Mouse (Mus musculus) MEL (cell line): ENCODE data around the gene Myo7a. TPM values are rescaled to one million over a fixed set of nuclear protein-coding genes. Genes with fewer than 3 reads are reported as not detected.

Experiments
- DNase-seq: peaks from one replicate; pipeline ENCODE4 v3.0.0; 2011; ENCODE audit warnings: low read depth, low spot score
- H3K27ac ChIP-seq: 2 replicates; pipeline ENCODE4 v1.5.1; 2012; ENCODE audit warnings: low read depth, mild to moderate bottlenecking, control low read depth, low read length, moderate library complexity; ENCODE audit not compliant: control insufficient read depth
- H3K27me3 ChIP-seq, 2 experiments: fragments of 150-350 bp in 1 of 2; sonication (generic) in 1 of 2; 2 replicates each; pipeline ENCODE4 v1.6.1; 2012; ENCODE audit warnings: low read length in 2 of 2, mild to moderate bottlenecking in 2 of 2, improper control_type of control experiment in 1 of 2, moderate library complexity in 1 of 2; ENCODE audit not compliant: insufficient read depth in 2 of 2, control insufficient read depth in 1 of 2
- H3K36me3 ChIP-seq, 2 experiments: 2 replicates each; pipeline ENCODE4 v1.6.1; 2012 to 2014; ENCODE audit warnings: low read length in 2 of 2, improper control_type of control experiment in 1 of 2, inconsistent platforms in 1 of 2, mild to moderate bottlenecking in 1 of 2; ENCODE audit not compliant: insufficient read depth in 2 of 2, control insufficient read depth in 1 of 2
- H3K4me1 ChIP-seq, 2 experiments: fragments of 150-350 bp in 1 of 2; sonication (generic) in 1 of 2; 2 replicates each; pipeline ENCODE4 v1.6.1; 2012; ENCODE audit warnings: low read length in 2 of 2, improper control_type of control experiment in 1 of 2, mild to moderate bottlenecking in 1 of 2; ENCODE audit not compliant: insufficient read depth in 2 of 2, control insufficient read depth in 1 of 2
- H3K4me3 ChIP-seq, 2 experiments: fragments of 150-350 bp in 1 of 2; sonication (generic) in 1 of 2; 2 replicates each; pipeline ENCODE4 v1.5.1; 2012; ENCODE audit warnings: low read depth in 2 of 2, low read length in 2 of 2, mild to moderate bottlenecking in 2 of 2, moderate library complexity in 2 of 2, control low read depth in 1 of 2, improper control_type of control experiment in 1 of 2; ENCODE audit not compliant: control insufficient read depth in 1 of 2, insufficient read depth in 1 of 2
- H3K79me2 ChIP-seq: 2 replicates; pipeline ENCODE4 v1.6.1; 2012; ENCODE audit warnings: mild to moderate bottlenecking, low read length, moderate library complexity; ENCODE audit not compliant: control insufficient read depth, poor library complexity, insufficient read depth
- H3K9ac ChIP-seq: 2 replicates; pipeline ENCODE4 v1.6.1; 2012; ENCODE audit warnings: low read depth, mild to moderate bottlenecking, control low read depth, low read length, moderate library complexity; ENCODE audit not compliant: control insufficient read depth, poor library complexity, severe bottlenecking
- H3K9me3 ChIP-seq: fragments of 150-350 bp; sonication (generic); replicated peaks from 2 replicates; pipeline ENCODE4 v1.6.1; 2012; ENCODE audit warnings: mild to moderate bottlenecking, low read length, improper control_type of control experiment, moderate library complexity; ENCODE audit not compliant: insufficient read depth
- CTCF ChIP-seq, 3 experiments: IDR thresholded peaks in 2 of 3; conservative IDR thresholded peaks in 1 of 3; 2 replicates each; pipeline ENCODE4 v1.5.1; 2011 to 2012; ENCODE audit warnings: low read length in 3 of 3, low read depth in 2 of 3, mild to moderate bottlenecking in 2 of 3, improper control_type of control experiment in 1 of 3, inconsistent platforms in 1 of 3, mixed read lengths in 1 of 3, moderate library complexity in 1 of 3; ENCODE audit not compliant: control insufficient read depth in 1 of 3, insufficient read depth in 1 of 3, poor library complexity in 1 of 3, severe bottlenecking in 1 of 3
- E2F4 ChIP-seq: IDR thresholded peaks from 2 replicates; pipeline ENCODE4 v1.6.1; 2011; ENCODE audit warnings: low read depth, low read length, improper control_type of control experiment, borderline replicate concordance
- ETS1 ChIP-seq: IDR thresholded peaks from 2 replicates; pipeline ENCODE4 v1.6.1; 2012; ENCODE audit warnings: low read depth, mild to moderate bottlenecking, inconsistent platforms, low read length, improper control_type of control experiment, moderate library complexity
- GATA1 ChIP-seq: IDR thresholded peaks from 2 replicates; pipeline ENCODE4 v1.6.1; 2011; ENCODE audit warnings: low read depth, low read length, improper control_type of control experiment
- HCFC1 ChIP-seq: IDR thresholded peaks from 2 replicates; pipeline ENCODE4 v1.6.1; 2012; ENCODE audit warnings: low read depth, mild to moderate bottlenecking, inconsistent platforms, low read length, improper control_type of control experiment, moderate library complexity
- KAT2A ChIP-seq: conservative IDR thresholded peaks from 2 replicates; pipeline ENCODE4 v1.6.1; 2012; ENCODE audit warnings: low read depth, low read length, improper control_type of control experiment, inconsistent platforms
- MAX ChIP-seq: IDR thresholded peaks from 2 replicates; pipeline ENCODE4 v1.6.1; 2011; ENCODE audit warnings: low read length, improper control_type of control experiment
- MAZ ChIP-seq: IDR thresholded peaks from 2 replicates; pipeline ENCODE4 v1.6.1; 2012; ENCODE audit warnings: low read depth, mild to moderate bottlenecking, inconsistent platforms, low read length, improper control_type of control experiment
- MEF2A ChIP-seq: IDR thresholded peaks from 2 replicates; pipeline ENCODE4 v1.6.1; 2014; ENCODE audit warnings: low read depth, mild to moderate bottlenecking, inconsistent platforms, low read length, improper control_type of control experiment; ENCODE audit not compliant: poor library complexity, insufficient replicate concordance, severe bottlenecking; ENCODE audit errors: extremely low read depth
- MXI1 ChIP-seq: IDR thresholded peaks from 2 replicates; pipeline ENCODE4 v1.6.1; 2011; ENCODE audit warnings: mild to moderate bottlenecking, low read depth, low read length, improper control_type of control experiment
- MYB ChIP-seq: IDR thresholded peaks from 2 replicates; pipeline ENCODE4 v1.6.1; 2011; ENCODE audit warnings: mild to moderate bottlenecking, low read depth, low read length, improper control_type of control experiment
- NRF1 ChIP-seq: IDR thresholded peaks from 2 replicates; pipeline ENCODE4 v1.6.1; 2014; ENCODE audit warnings: low read depth, mild to moderate bottlenecking, inconsistent platforms, low read length, improper control_type of control experiment, moderate library complexity; ENCODE audit not compliant: poor library complexity, insufficient read depth, severe bottlenecking
- POLR2A ChIP-seq, 2 experiments: IDR thresholded peaks; 2 replicates each; pipeline ENCODE4 v1.6.1; 2011 to 2012; ENCODE audit warnings: low read length in 2 of 2, mild to moderate bottlenecking in 2 of 2, control low read depth in 1 of 2, improper control_type of control experiment in 1 of 2, low read depth in 1 of 2, moderate library complexity in 1 of 2; ENCODE audit not compliant: control insufficient read depth in 1 of 2, insufficient read depth in 1 of 2, poor library complexity in 1 of 2
- POLR2AphosphoS2 ChIP-seq: IDR thresholded peaks from 2 replicates; pipeline ENCODE4 v1.6.1; 2011; ENCODE audit warnings: low read length, improper control_type of control experiment
- POLR2AphosphoS5 ChIP-seq: IDR thresholded peaks from 2 replicates; pipeline ENCODE4 v1.6.1; 2012; ENCODE audit warnings: low read depth, borderline replicate concordance, mild to moderate bottlenecking, inconsistent platforms, low read length, moderate library complexity, mixed read lengths
- SIN3A ChIP-seq: IDR thresholded peaks from 2 replicates; pipeline ENCODE4 v1.6.1; 2012; ENCODE audit warnings: low read length, improper control_type of control experiment, inconsistent platforms
- SMC3 ChIP-seq: IDR thresholded peaks from 2 replicates; pipeline ENCODE4 v1.6.1; 2011; ENCODE audit warnings: low read depth, low read length, improper control_type of control experiment
- TAL1 ChIP-seq: IDR thresholded peaks from 2 replicates; pipeline ENCODE4 v1.6.1; 2012; ENCODE audit warnings: mild to moderate bottlenecking, inconsistent platforms, low read length, moderate library complexity, mixed read lengths
- TCF12 ChIP-seq: IDR thresholded peaks from 2 replicates; pipeline ENCODE4 v1.6.1; 2014; ENCODE audit warnings: low read depth, mild to moderate bottlenecking, inconsistent platforms, low read length, improper control_type of control experiment, moderate library complexity
- UBTF ChIP-seq: IDR thresholded peaks from 2 replicates; pipeline ENCODE4 v1.6.1; 2012; ENCODE audit warnings: low read depth, mild to moderate bottlenecking, inconsistent platforms, low read length, improper control_type of control experiment, moderate library complexity, borderline replicate concordance; ENCODE audit not compliant: insufficient read depth
- ZKSCAN1 ChIP-seq: IDR thresholded peaks from 2 replicates; pipeline ENCODE4 v1.6.1; 2012; ENCODE audit warnings: low read depth, mild to moderate bottlenecking, inconsistent platforms, low read length, improper control_type of control experiment, moderate library complexity
- ZMIZ1 ChIP-seq: IDR thresholded peaks from 2 replicates; pipeline ENCODE4 v1.6.1; 2012; ENCODE audit warnings: low read depth, mild to moderate bottlenecking, inconsistent platforms, low read length, improper control_type of control experiment, moderate library complexity
- ZNF384 ChIP-seq: IDR thresholded peaks from 2 replicates; pipeline ENCODE4 v1.6.1; 2012; ENCODE audit warnings: low read depth, mild to moderate bottlenecking, inconsistent platforms, low read length, improper control_type of control experiment
- polyA plus RNA-seq, 2 experiments: library from polyadenylated mRNA; stranded (reverse) in 1 of 2; unstranded in 1 of 2; fragments of >175 nt in 1 of 2; fragments of >200 nt in 1 of 2; gene quantifications; 2 replicates each; pipeline versions ENCODE4 v1.2.1 to v1.2.4; 2012; ENCODE audit warnings: low replicate concordance in 2 of 2, low read depth in 1 of 2; ENCODE audit not compliant: insufficient read length in 2 of 2, insufficient read depth in 1 of 2, missing spikeins in 1 of 2
- total RNA-seq: library from RNA; depleted of rRNA; stranded (reverse); fragments of 300-350 nt; gene quantifications from 2 replicates; pipeline ENCODE4 v1.2.3, GENCODE M21; 2012

The Myo7a gene
- total and polyA plus RNA-seq, 3 experiments: 1.4 to 7.5 TPM; not detected in 1

DNA sequence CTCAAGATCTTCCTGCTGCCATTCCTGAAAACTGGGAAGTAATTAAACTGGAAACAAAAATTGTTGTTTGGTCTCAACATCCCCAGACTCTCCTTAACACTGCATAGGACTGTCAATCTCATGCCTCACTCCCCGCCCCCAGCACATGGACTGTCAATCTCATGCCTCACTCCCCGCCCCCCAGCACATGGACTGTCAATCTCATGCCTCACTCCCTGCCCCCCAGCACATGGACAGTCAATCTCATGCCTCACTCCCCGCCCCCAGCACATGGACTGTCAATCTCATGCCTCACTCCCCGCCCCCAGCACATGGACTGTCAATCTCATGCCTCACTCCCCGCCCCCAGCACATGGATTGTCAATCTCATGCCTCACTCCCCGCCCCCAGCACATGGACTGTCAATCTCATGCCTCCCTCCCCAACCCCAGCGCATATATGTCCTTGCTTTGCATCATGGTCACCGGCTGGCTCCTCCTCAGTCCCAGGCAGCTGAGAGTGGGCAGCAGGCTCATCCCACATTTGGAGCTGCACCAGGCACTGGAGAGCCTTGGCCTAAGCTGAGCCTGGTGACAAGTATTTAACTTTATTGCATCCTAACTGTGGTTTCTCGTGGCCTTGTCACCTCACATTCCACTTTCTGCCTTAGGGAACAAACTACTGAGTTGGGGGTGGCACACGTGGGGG lies 29.5 kb upstream of the Myo7a start:
- H3K36me3 ChIP-seq: no peaks in the 10 kb centered on the region
- TF ChIP-seq MEF2A (no peak), UBTF (no peak), MXI1 (no peak), KAT2A (no peak), NRF1 (no peak), SMC3 (no peak), TCF12 (no peak), GATA1 (no peak), POLR2AphosphoS5 (no peak), POLR2A (IDR thresholded peaks at IDR 0.05; ENCODE audit: control insufficient read depth in 1 of 2, insufficient read depth in 1 of 2, low read depth in 1 of 2, low read length in 2 of 2, poor library complexity in 1 of 2) (no peak), ETS1 (no peak), MAZ (no peak), ZMIZ1 (no peak), HCFC1 (no peak), MAX (no peak), E2F4 (no peak), CTCF (IDR thresholded peaks at IDR 0.05 in 2 of 3, conservative IDR thresholded peaks at IDR 0.05 in 1 of 3; ENCODE audit: control insufficient read depth in 1 of 3, insufficient read depth in 1 of 3, low read depth in 2 of 3, low read length in 3 of 3, poor library complexity in 1 of 3, severe bottlenecking in 1 of 3) (no peak), POLR2AphosphoS2 (no peak), ZKSCAN1 (no peak)
- TF ChIP-seq, all 39 proteins: peak for 0
- H3K27me3 ChIP-seq: no peaks in the 10 kb centered on the region
- no peaks in the 10 kb centered on the region for H3K9me3 ChIP-seq
- peak; percentile 24 for DNase-seq
- H3K79me2 ChIP-seq: no peaks in the 10 kb centered on the region
- H3K27ac ChIP-seq: no peak overlapping the region
- H3K9ac ChIP-seq: no peak overlapping the region
- H3K4me1 ChIP-seq: no peaks in the 10 kb centered on the region
- no peak overlapping the region for H3K4me3 ChIP-seq

GRCm38 (mm10) chr7:98147766-98148165 lies 28.4 kb upstream of the Myo7a start:
- Histone ChIP-seq H3K9ac (no peak overlapping the region), H3K4me3 (no peak overlapping the region), H3K4me1 (no peaks in the 10 kb centered on the region), H3K27me3 (no peaks in the 10 kb centered on the region), H3K9me3 (no peaks in the 10 kb centered on the region), H3K27ac (no peak overlapping the region), H3K79me2 (no peaks in the 10 kb centered on the region), H3K36me3 (no peaks in the 10 kb centered on the region)
- TF ChIP-seq ZNF384 (no peak), POLR2AphosphoS2 (no peak), POLR2AphosphoS5 (no peak), ETS1 (no peak), NRF1 (no peak), TAL1 (no peak), MAZ (no peak), SIN3A (no peak), MYB (no peak)
- DNase-seq: no peak
